ENCODE assay signal across 12 mouse cellular contexts in genomic region chr7:66249426-66249825, GRCm38 (mm10).
DNase-seq lines count a peak whose midpoint lies in the region; ATAC-seq and TF ChIP-seq lines count a peak whose summit lies in the region.
"Had no signal": no experiment of that assay in that cellular context is flagged by ENCODE, and none has a peak within 500 bp of the region (broad histone marks: within the 10 kb centered on the region; RNA-seq: fewer than 3 reads in every experiment).

No protein-coding gene starts in this region.

- H3K4me1 ChIP-seq in forebrain, embryonic 11.5 days (replicated peaks; ENCODE audit: control insufficient read depth, insufficient read depth, low read length): peaks cover 10% of the 10 kb centered on the region; the same call in 1 of the 2 replicates
- H3K4me1 ChIP-seq in forebrain, postnatal 0 days (ENCODE audit: insufficient read depth): peaks cover 13% of the 10 kb centered on the region; the same call in 1 of the 2 replicates
- peaks cover 4% of the 10 kb centered on the region; the same call in 1 of the 2 replicates for H3K4me1 ChIP-seq in intestine, embryonic 16.5 days (ENCODE audit: control insufficient read depth, insufficient read depth, low read length)
- H3K4me1 ChIP-seq in intestine, postnatal 0 days (replicated peaks; ENCODE audit: control insufficient read depth, insufficient read depth, low read length): no peaks in the 10 kb centered on the region
- peaks cover 11% of the 10 kb centered on the region for H3K4me1 ChIP-seq in embryonic facial prominence, embryonic 15.5 days
- peaks cover 28% of the 10 kb centered on the region for H3K4me1 ChIP-seq in liver, embryonic 11.5 days (replicated peaks; ENCODE audit: control insufficient read depth, insufficient read depth, low read length)
- H3K4me1 ChIP-seq in midbrain, embryonic 14.5 days (ENCODE audit: control insufficient read depth, insufficient read depth, low read length): peaks cover 20% of the 10 kb centered on the region

- H3K9ac ChIP-seq in forebrain, embryonic 11.5 days (ENCODE audit: low read length): no peak overlapping the region
- no peak overlapping the region for H3K9ac ChIP-seq in forebrain, postnatal 0 days
- H3K9ac ChIP-seq in intestine, embryonic 16.5 days (ENCODE audit: low read depth, low read length): no peak overlapping the region
- H3K9ac ChIP-seq in intestine, postnatal 0 days (ENCODE audit: low read depth, low read length): no peak overlapping the region
- no peak overlapping the region for H3K9ac ChIP-seq in embryonic facial prominence, embryonic 15.5 days
- 0 out of 2 replicates have a peak overlapping the region, but pooled peaks have one; percentile 15 for H3K9ac ChIP-seq in liver, embryonic 11.5 days (ENCODE audit: low read depth, low read length)
- H3K9ac ChIP-seq in midbrain, embryonic 14.5 days (replicated peaks; ENCODE audit: low read length): no peak overlapping the region
- H3K9ac ChIP-seq: hindbrain, embryonic 13.5 days; intestine, embryonic 15.5 days; liver, embryonic 15.5 days had no signal

- H3K4me3 ChIP-seq in forebrain, embryonic 11.5 days (ENCODE audit: low read depth, low read length): no peak overlapping the region
- H3K4me3 ChIP-seq in forebrain, postnatal 0 days (ENCODE audit: low read depth, low read length): no peak overlapping the region
- H3K4me3 ChIP-seq in intestine, embryonic 16.5 days (ENCODE audit: low read length): no peak overlapping the region
- H3K4me3 ChIP-seq in intestine, postnatal 0 days (ENCODE audit: low read depth, low read length): no peak overlapping the region
- H3K4me3 ChIP-seq in embryonic facial prominence, embryonic 15.5 days (replicated peaks): no peak overlapping the region
- H3K4me3 ChIP-seq in liver, embryonic 11.5 days (ENCODE audit: low read depth, low read length): no peak overlapping the region
- no peak overlapping the region for H3K4me3 ChIP-seq in midbrain, embryonic 14.5 days (replicated peaks; ENCODE audit: low read depth, low read length)
- H3K4me3 ChIP-seq: erythroblast, embryonic 14.5 days; hindbrain, embryonic 13.5 days; intestine, embryonic 15.5 days; liver, embryonic 15.5 days; neural tube, embryonic 13.5 days had no signal

- no peak overlapping the region for H3K4me2 ChIP-seq in forebrain, embryonic 11.5 days (ENCODE audit: low read depth, low read length, severe bottlenecking)
- no peak overlapping the region for H3K4me2 ChIP-seq in forebrain, postnatal 0 days (ENCODE audit: low read depth)
- no peak overlapping the region for H3K4me2 ChIP-seq in intestine, embryonic 16.5 days (ENCODE audit: low read depth, low read length)
- no peak overlapping the region for H3K4me2 ChIP-seq in intestine, postnatal 0 days (replicated peaks; ENCODE audit: low read depth)
- H3K4me2 ChIP-seq in embryonic facial prominence, embryonic 15.5 days (replicated peaks): no peak overlapping the region
- H3K4me2 ChIP-seq in liver, embryonic 11.5 days: no peak overlapping the region
- H3K4me2 ChIP-seq in midbrain, embryonic 14.5 days (ENCODE audit: low read length): no peak overlapping the region
- H3K4me2 ChIP-seq: hindbrain, embryonic 13.5 days; intestine, embryonic 15.5 days; liver, embryonic 15.5 days; neural tube, embryonic 13.5 days had no signal

- no peaks in the 10 kb centered on the region for H3K9me3 ChIP-seq in forebrain, embryonic 11.5 days (ENCODE audit: control insufficient read depth, low read length)
- H3K9me3 ChIP-seq in forebrain, postnatal 0 days (ENCODE audit: low read length): no peaks in the 10 kb centered on the region
- H3K9me3 ChIP-seq in intestine, embryonic 16.5 days (ENCODE audit: control insufficient read depth, low read length): no peaks in the 10 kb centered on the region
- H3K9me3 ChIP-seq in intestine, postnatal 0 days (ENCODE audit: control insufficient read depth): no peaks in the 10 kb centered on the region
- H3K9me3 ChIP-seq in embryonic facial prominence, embryonic 15.5 days (replicated peaks): no peaks in the 10 kb centered on the region
- H3K9me3 ChIP-seq in liver, embryonic 11.5 days (ENCODE audit: control insufficient read depth, low read length): no peaks in the 10 kb centered on the region
- no peaks in the 10 kb centered on the region for H3K9me3 ChIP-seq in midbrain, embryonic 14.5 days (ENCODE audit: control insufficient read depth, low read length)
- H3K9me3 ChIP-seq: hindbrain, embryonic 13.5 days; intestine, embryonic 15.5 days; liver, embryonic 15.5 days; neural tube, embryonic 13.5 days had no signal

- H3K27ac ChIP-seq in forebrain, embryonic 11.5 days (ENCODE audit: low read depth, low read length): no peak overlapping the region
- H3K27ac ChIP-seq in forebrain, postnatal 0 days (ENCODE audit: low read depth, low read length): no peak overlapping the region
- H3K27ac ChIP-seq in intestine, embryonic 16.5 days (ENCODE audit: low read length): 0 out of 2 replicates have a peak overlapping the region, but pooled peaks have one; percentile 31
- no peak overlapping the region for H3K27ac ChIP-seq in intestine, postnatal 0 days (ENCODE audit: low read depth, low read length)
- H3K27ac ChIP-seq in embryonic facial prominence, embryonic 15.5 days (replicated peaks): peak overlapping the region; percentile 3; the same call in 1 of the 2 replicates
- H3K27ac ChIP-seq in liver, embryonic 11.5 days (ENCODE audit: low read depth, low read length): no peak overlapping the region
- no peak overlapping the region for H3K27ac ChIP-seq in midbrain, embryonic 14.5 days (replicated peaks; ENCODE audit: low read depth, low read length)
- H3K27ac ChIP-seq: intestine, embryonic 15.5 days; liver, embryonic 15.5 days had no signal

- no peak for TF ChIP-seq CTCF in forebrain, postnatal 0 days (IDR thresholded peaks at IDR 0.05; ENCODE audit: low read depth)
- no peak for TF ChIP-seq CTCF in intestine, postnatal 0 days (IDR thresholded peaks at IDR 0.05; ENCODE audit: low read depth)

- DNase-seq in forebrain, embryonic 11.5 days (ENCODE audit: low spot score): peak; percentile 18
- no peak for DNase-seq in forebrain, postnatal 0 days
- DNase-seq in liver, embryonic 11.5 days (ENCODE audit: low spot score): no peak
- DNase-seq in midbrain, embryonic 14.5 days: no peak

- H3K36me3 ChIP-seq in forebrain, embryonic 11.5 days (ENCODE audit: control insufficient read depth, insufficient read depth, low read length): no peaks in the 10 kb centered on the region
- H3K36me3 ChIP-seq in forebrain, postnatal 0 days (ENCODE audit: insufficient read depth): no peaks in the 10 kb centered on the region
- H3K36me3 ChIP-seq in intestine, embryonic 16.5 days (ENCODE audit: control insufficient read depth, insufficient read depth, low read length): no peaks in the 10 kb centered on the region
- H3K36me3 ChIP-seq in intestine, postnatal 0 days (ENCODE audit: control insufficient read depth, insufficient read depth): no peaks in the 10 kb centered on the region
- H3K36me3 ChIP-seq in embryonic facial prominence, embryonic 15.5 days: no peaks in the 10 kb centered on the region
- H3K36me3 ChIP-seq in liver, embryonic 11.5 days (ENCODE audit: control insufficient read depth, insufficient read depth, low read length): no peaks in the 10 kb centered on the region
- H3K36me3 ChIP-seq in midbrain, embryonic 14.5 days (ENCODE audit: control insufficient read depth, insufficient read depth, low read length): no peaks in the 10 kb centered on the region
- H3K36me3 ChIP-seq: hindbrain, embryonic 13.5 days; intestine, embryonic 15.5 days; liver, embryonic 15.5 days; neural tube, embryonic 13.5 days had no signal

- H3K27me3 ChIP-seq in forebrain, embryonic 11.5 days (ENCODE audit: control insufficient read depth, insufficient read depth, low read length): no peaks in the 10 kb centered on the region
- no peaks in the 10 kb centered on the region for H3K27me3 ChIP-seq in forebrain, postnatal 0 days (ENCODE audit: insufficient read depth, low read length)
- H3K27me3 ChIP-seq in intestine, embryonic 16.5 days (replicated peaks; ENCODE audit: control insufficient read depth, insufficient read depth, low read length): no peaks in the 10 kb centered on the region
- no peaks in the 10 kb centered on the region for H3K27me3 ChIP-seq in intestine, postnatal 0 days (replicated peaks; ENCODE audit: control insufficient read depth, insufficient read depth, low read length)
- no peaks in the 10 kb centered on the region for H3K27me3 ChIP-seq in embryonic facial prominence, embryonic 15.5 days
- no peaks in the 10 kb centered on the region for H3K27me3 ChIP-seq in liver, embryonic 11.5 days (replicated peaks; ENCODE audit: control insufficient read depth, insufficient read depth, low read length)
- no peaks in the 10 kb centered on the region for H3K27me3 ChIP-seq in midbrain, embryonic 14.5 days (ENCODE audit: control insufficient read depth, insufficient read depth, low read length)
- H3K27me3 ChIP-seq: hindbrain, embryonic 13.5 days; intestine, embryonic 15.5 days; liver, embryonic 15.5 days; neural tube, embryonic 13.5 days had no signal

- 87% methylated on average over 3 of the region's 3 CpGs for WGBS in forebrain, embryonic 11.5 days
- 91% methylated on average over 3 of the region's 3 CpGs for WGBS in forebrain, postnatal 0 days
- WGBS in intestine, embryonic 16.5 days: 77% methylated on average over 3 of the region's 3 CpGs
- WGBS in intestine, postnatal 0 days: 77% methylated on average over 3 of the region's 3 CpGs
- 82% methylated on average over 3 of the region's 3 CpGs for WGBS in embryonic facial prominence, embryonic 15.5 days
- 79% methylated on average over 3 of the region's 3 CpGs for WGBS in liver, embryonic 11.5 days
- 89% methylated on average over 3 of the region's 3 CpGs for WGBS in midbrain, embryonic 14.5 days

- ATAC-seq in forebrain, embryonic 11.5 days (replicated peaks; ENCODE audit: low FRiP score): no peak
- no peak for ATAC-seq in forebrain, postnatal 0 days
- no peak; the same call in 1 of the 2 replicates for ATAC-seq in intestine, embryonic 16.5 days
- ATAC-seq in intestine, postnatal 0 days: no peak
- no peak for ATAC-seq in embryonic facial prominence, embryonic 15.5 days (ENCODE audit: insufficient number of reproducible peaks, low FRiP score, low TSS enrichment, low read depth)
- no peak for ATAC-seq in liver, embryonic 11.5 days (replicated peaks; ENCODE audit: low FRiP score)
- ATAC-seq in midbrain, embryonic 14.5 days (ENCODE audit: low FRiP score, low TSS enrichment): no peak

Comparison
In these comparisons a context has a peak if more than half of its experiments do, and no peak if none do; other contexts are left out.
1. H3K27ac ChIP-seq: peak in intestine, embryonic 16.5 days (single experiment) and embryonic facial prominence, embryonic 15.5 days (single experiment); none in forebrain, embryonic 11.5 days (single experiment), forebrain, postnatal 0 days (single experiment), intestine, postnatal 0 days (single experiment), liver, embryonic 11.5 days (single experiment) and midbrain, embryonic 14.5 days (single experiment).